Mouse (Mus musculus): ENCODE measurements around the gene Ube2v1.

GRCm38 (mm10) chr2:167680657-167681056, 48.8 kb upstream of the Ube2v1 start:
- TF ChIP-seq CTCF (conservative IDR thresholded peaks at IDR 0.05; ENCODE audit: insufficient read depth, insufficient read length, low read depth, low read length) (peak; percentile 76), POLR2A (IDR thresholded peaks at IDR 0.05; ENCODE audit: low read depth, low read length) (no peak)

All from kidney, adult 2 months (tissue).